ENCODE assay signal across 17 mouse cellular contexts in genomic region chr12:85123108-85123530, GRCm38 (mm10). TPM values are rescaled to one million over a fixed set of nuclear protein-coding genes. Genes with fewer than 3 reads are reported as not detected.
A peak's percentile ranks its signal among the peaks of the same experiment; 100 is the strongest.
DNase-seq lines count a peak whose midpoint lies in the region; ATAC-seq lines count a peak whose summit lies in the region.
"Had no signal": no experiment of that assay in that cellular context is flagged by ENCODE, and none has a peak within 500 bp of the region (broad histone marks: within the 10 kb centered on the region; RNA-seq: fewer than 3 reads in every experiment).

No protein-coding gene starts in this region.

- H3K9ac ChIP-seq in forebrain, embryonic 13.5 days = no peak overlapping the region
- H3K9ac ChIP-seq: heart, embryonic 12.5 days; hindbrain, embryonic 14.5 days; midbrain, embryonic 15.5 days had no signal

- peak; percentile 89 for DNase-seq in heart, adult 11 months
- DNase-seq in heart, postnatal 36 days = no peak
- DNase-seq in CD8-positive naive resting alpha-beta T cell, adult 2 months (ENCODE audit: low read depth in 2 of 2, low spot score in 2 of 2) = peak; percentile 15 to 35
- peak; percentile 55 to 58 for DNase-seq in thymus, adult 18-20 months
- no peak for DNase-seq in left cerebral cortex, postnatal 36 days (ENCODE audit: low spot score in 2 of 2)
- DNase-seq: adrenal gland, postnatal 36 days; gastrocnemius, postnatal 14 days; kidney, adult 18-20 months; lung, postnatal 36 days had no signal

- intact Hi-C loops in heart, postnatal 36 days (cut with DNase I) = no loop called here
- intact Hi-C loops in left cerebral cortex, postnatal 36 days (cut with DNase I) = no loop called here

- H3K4me2 ChIP-seq in forebrain, embryonic 13.5 days = no peak overlapping the region
- H3K4me2 ChIP-seq: heart, embryonic 12.5 days; hindbrain, embryonic 14.5 days; liver, embryonic 11.5 days; midbrain, embryonic 15.5 days had no signal

- H3K4me1 ChIP-seq in forebrain, embryonic 13.5 days = 0 out of 2 replicates have a peak, but pooled peaks cover 3% of the 10 kb centered on the region
- H3K4me1 ChIP-seq: heart, embryonic 12.5 days; midbrain, embryonic 15.5 days had no signal

- no peaks in the 10 kb centered on the region for H3K27me3 ChIP-seq in forebrain, embryonic 13.5 days
- H3K27me3 ChIP-seq: heart, embryonic 12.5 days; midbrain, embryonic 15.5 days had no signal

- peaks cover 94% of the 10 kb centered on the region for H3K36me3 ChIP-seq in forebrain, embryonic 13.5 days (ENCODE audit: poor library complexity, severe bottlenecking)

- peak; percentile 68 for ATAC-seq in inflammation-experienced regulatory T-cells, adult 6 months
- no peak for ATAC-seq in forebrain, embryonic 13.5 days
- no peak for ATAC-seq in erythroid progenitor cell, adult 5-6 weeks (replicated peaks; ENCODE audit: low FRiP score, poor library complexity, severe bottlenecking)
- ATAC-seq: midbrain, embryonic 15.5 days had no signal

- no peak overlapping the region for H3K27ac ChIP-seq in forebrain, embryonic 13.5 days
- H3K27ac ChIP-seq: hindbrain, embryonic 14.5 days; midbrain, embryonic 15.5 days had no signal

- no peaks in the 10 kb centered on the region for H3K9me3 ChIP-seq in forebrain, embryonic 13.5 days (replicated peaks)
- H3K9me3 ChIP-seq: G1E; heart, embryonic 12.5 days; midbrain, embryonic 15.5 days had no signal

- H3K4me3 ChIP-seq in forebrain, embryonic 13.5 days = no peak overlapping the region
- H3K4me3 ChIP-seq: heart, embryonic 12.5 days; midbrain, embryonic 15.5 days had no signal

- WGBS in forebrain, embryonic 13.5 days = 91% methylated on average over 9 of the region's 9 CpGs

RNA-seq across cellular contexts. Expression of gene Dlst, which starts 12.5 kb away (rescaled TPM):
- 100 to 1,000 TPM; 681 to 829 TPM for total RNA-seq in heart, postnatal 36 days (2021)
- 10 to 100 TPM; 55.1 to 69.3 (median 63.1) TPM for polyA plus RNA-seq in inflammation-experienced regulatory T-cells, adult 6 months (2017; shearing (Covaris generic))
- polyA plus RNA-seq in forebrain, embryonic 13.5 days (2015; fragmentation: Nextera tagmentation; extraction: Ambion mirVana) = 94.2 and 109 TPM in 2 replicates
- total RNA-seq in left cerebral cortex, postnatal 36 days (2021) = 100 to 1,000 TPM; 144 to 163 TPM
- 106 and 118 TPM in 2 replicates for total RNA-seq in erythroid progenitor cell, adult 5-6 weeks (2015; ENCODE audit: low replicate concordance)
- 181 and 293 TPM in 2 replicates for total RNA-seq in erythroid progenitor cell, adult 5-6 weeks (2017; ENCODE audit: low replicate concordance)

RNA-seq across cellular contexts. Expression of gene Prox2, which starts 12.6 kb away (rescaled TPM):
- 1 to 10 TPM; 2.1 to 2.3 TPM for total RNA-seq in heart, postnatal 36 days (2021)
- 1 to 10 TPM; 2.1 to 4.4 (median 2.7) TPM for polyA plus RNA-seq in inflammation-experienced regulatory T-cells, adult 6 months (2017; shearing (Covaris generic))
- polyA plus RNA-seq in forebrain, embryonic 13.5 days (2015; fragmentation: Nextera tagmentation; extraction: Ambion mirVana) = 2.4 and 2.7 TPM in 2 replicates
- total RNA-seq in left cerebral cortex, postnatal 36 days (2021) = 1 to 10 TPM; 1.8 to 2.8 TPM
- total RNA-seq in erythroid progenitor cell, adult 5-6 weeks (2015; ENCODE audit: low replicate concordance) = 7.5 and 14.1 TPM in 2 replicates
- total RNA-seq in erythroid progenitor cell, adult 5-6 weeks (2017; ENCODE audit: low replicate concordance) = 6.0 and 21.6 TPM in 2 replicates

RNA-seq across cellular contexts. Expression of gene Rps6kl1, which starts 27.9 kb away (rescaled TPM):
- 1 to 10 TPM; 3.6 to 3.9 TPM for total RNA-seq in heart, postnatal 36 days (2021)
- polyA plus RNA-seq in inflammation-experienced regulatory T-cells, adult 6 months (2017; shearing (Covaris generic)) = 1 to 10 TPM in 1 of 3 experiments, under 1 TPM in 2; 0.45 to 1.6 (median 0.72) TPM
- 8.6 and 12.2 TPM in 2 replicates for polyA plus RNA-seq in forebrain, embryonic 13.5 days (2015; fragmentation: Nextera tagmentation; extraction: Ambion mirVana)
- 10 to 100 TPM; 35.8 to 39.1 TPM for total RNA-seq in left cerebral cortex, postnatal 36 days (2021)
- not detected in 2 replicates for total RNA-seq in erythroid progenitor cell, adult 5-6 weeks (2015; ENCODE audit: low replicate concordance)
- total RNA-seq in erythroid progenitor cell, adult 5-6 weeks (2017; ENCODE audit: low replicate concordance) = not detected in 2 replicates

RNA-seq across cellular contexts. Expression of gene Pgf, which starts 54.5 kb away (rescaled TPM):
- total RNA-seq in heart, postnatal 36 days (2021) = 1 to 10 TPM; 3.4 to 4.6 TPM
- polyA plus RNA-seq in inflammation-experienced regulatory T-cells, adult 6 months (2017; shearing (Covaris generic)) = not detected
- 7.0 and 8.3 TPM in 2 replicates for polyA plus RNA-seq in forebrain, embryonic 13.5 days (2015; fragmentation: Nextera tagmentation; extraction: Ambion mirVana)
- 1 to 10 TPM; 2.7 to 2.8 TPM for total RNA-seq in left cerebral cortex, postnatal 36 days (2021)
- not detected in 2 replicates for total RNA-seq in erythroid progenitor cell, adult 5-6 weeks (2015; ENCODE audit: low replicate concordance)
- 0.39 TPM in 1 of 2 replicates, not detected in the other for total RNA-seq in erythroid progenitor cell, adult 5-6 weeks (2017; ENCODE audit: low replicate concordance)
- polyA plus RNA-seq: G1E had no signal

Comparison
In these comparisons a context has a peak if more than half of its experiments do, and no peak if none do; other contexts are left out.
1. DNase-seq: peak in heart, adult 11 months (single experiment), CD8-positive naive resting alpha-beta T cell, adult 2 months (2 of 2) and thymus, adult 18-20 months (2 of 2); none in heart, postnatal 36 days (0 of 2) and left cerebral cortex, postnatal 36 days (0 of 2).
2. RNA of gene Rps6kl1, which starts 27.9 kb away (total RNA-seq): 35.8 to 39.1 TPM in left cerebral cortex, postnatal 36 days; 3.6 to 3.9 TPM in heart, postnatal 36 days and not detected in erythroid progenitor cell, adult 5-6 weeks; every median in the first group is over 4 times any median in the second.